Comparison of ENCODE assay signal across 28 mouse cellular contexts in genomic region chr10:53746039-53746438, GRCm38 (mm10). TPM values are rescaled to one million over a fixed set of nuclear protein-coding genes. Genes with fewer than 3 reads are reported as not detected.
A peak's percentile ranks its signal among the peaks of the same experiment; 100 is the strongest.
DNase-seq lines count a peak whose midpoint lies in the region; ATAC-seq and TF ChIP-seq lines count a peak whose summit lies in the region.
"Had no signal": no experiment of that assay in that cellular context is flagged by ENCODE, and none has a peak within 500 bp of the region (broad histone marks: within the 10 kb centered on the region; RNA-seq: fewer than 3 reads in every experiment).

No protein-coding gene starts in this region.

- WGBS in heart, postnatal 0 days: 62% methylated on average over 6 of the region's 6 CpGs
- 58% methylated on average over 6 of the region's 6 CpGs for WGBS in lung, postnatal 0 days
- 62% methylated on average over 6 of the region's 6 CpGs for WGBS in lung, adult 2 months

- 0 out of 2 replicates have a peak, but pooled peaks have one; percentile 15 for ATAC-seq in heart, postnatal 0 days (ENCODE audit: insufficient read depth, low read depth)
- peak; percentile 73 for ATAC-seq in lung, postnatal 0 days
- ATAC-seq: activated CD4-positive, CD25-positive, alpha-beta regulatory T cell, adult 4 months; CD4-positive, CD25-positive, alpha-beta regulatory T cell, adult 4 months; forebrain, embryonic 14.5 days; forebrain, embryonic 16.5 days; Patski had no signal

- TF ChIP-seq EP300 in heart, postnatal 0 days (IDR thresholded peaks at IDR 0.05; ENCODE audit: low read depth): no peak
- no peak for TF ChIP-seq EP300 in lung, postnatal 0 days (IDR thresholded peaks at IDR 0.05)

- no peak overlapping the region for H3K4me2 ChIP-seq in heart, postnatal 0 days (ENCODE audit: low read depth, low read length)
- H3K4me2 ChIP-seq in lung, postnatal 0 days (replicated peaks; ENCODE audit: low read depth, low read length): no peak overlapping the region
- H3K4me2 ChIP-seq: embryonic facial prominence, embryonic 13.5 days; embryonic facial prominence, embryonic 15.5 days; forebrain, embryonic 12.5 days had no signal

- no peaks in the 10 kb centered on the region for H3K36me3 ChIP-seq in heart, postnatal 0 days (replicated peaks; ENCODE audit: control insufficient read depth, insufficient read depth, low read length)
- no peaks in the 10 kb centered on the region for H3K36me3 ChIP-seq in lung, postnatal 0 days (ENCODE audit: insufficient read depth, low read length)
- H3K36me3 ChIP-seq: embryonic facial prominence, embryonic 13.5 days; embryonic facial prominence, embryonic 15.5 days; forebrain, embryonic 10.5 days; forebrain, embryonic 12.5 days; G1E had no signal

- no peaks in the 10 kb centered on the region; the same call in 1 of the 2 replicates for H3K4me1 ChIP-seq in heart, postnatal 0 days (ENCODE audit: control insufficient read depth, insufficient read depth)
- no peaks in the 10 kb centered on the region for H3K4me1 ChIP-seq in lung, postnatal 0 days (ENCODE audit: insufficient read depth, low read depth, low read length)
- H3K4me1 ChIP-seq in lung, adult 2 months (ENCODE audit: control insufficient read depth, insufficient read depth, low read length): peaks cover 3% of the 10 kb centered on the region; the same call in 1 of the 2 replicates

- no peak overlapping the region for H3K27ac ChIP-seq in heart, postnatal 0 days (ENCODE audit: low read depth)
- no peak overlapping the region for H3K27ac ChIP-seq in lung, postnatal 0 days (ENCODE audit: low read length)
- H3K27ac ChIP-seq: embryonic facial prominence, embryonic 13.5 days; embryonic facial prominence, embryonic 15.5 days; forebrain, embryonic 10.5 days; forebrain, embryonic 12.5 days had no signal

- H3K4me3 ChIP-seq in heart, postnatal 0 days (ENCODE audit: low read depth, low read length): no peak overlapping the region
- H3K4me3 ChIP-seq in lung, postnatal 0 days (ENCODE audit: low read depth, low read length): no peak overlapping the region
- no peak overlapping the region for H3K4me3 ChIP-seq in lung, adult 2 months (replicated peaks; ENCODE audit: extremely low read depth, low read depth, low read length)
- H3K4me3 ChIP-seq: embryonic facial prominence, embryonic 13.5 days; embryonic facial prominence, embryonic 15.5 days; erythroblast, embryonic 14.5 days; forebrain, embryonic 10.5 days; forebrain, embryonic 12.5 days had no signal

- no peaks in the 10 kb centered on the region for H3K27me3 ChIP-seq in heart, postnatal 0 days (ENCODE audit: control insufficient read depth, insufficient read depth, low read length)
- H3K27me3 ChIP-seq in lung, postnatal 0 days (replicated peaks; ENCODE audit: insufficient read depth, low read length): no peaks in the 10 kb centered on the region
- H3K27me3 ChIP-seq: CH12.LX; embryonic facial prominence, embryonic 15.5 days; Patski had no signal

- TF ChIP-seq CTCF in heart, postnatal 0 days (IDR thresholded peaks at IDR 0.05; ENCODE audit: low read depth): no peak
- no peak for TF ChIP-seq CTCF in lung, postnatal 0 days (IDR thresholded peaks at IDR 0.05)
- TF ChIP-seq CTCF in lung, adult 2 months (IDR thresholded peaks at IDR 0.05; ENCODE audit: insufficient read depth, low read length): no peak

- no peak overlapping the region for H3K9ac ChIP-seq in heart, postnatal 0 days (replicated peaks; ENCODE audit: low read depth, low read length)
- no peak overlapping the region for H3K9ac ChIP-seq in lung, postnatal 0 days (replicated peaks; ENCODE audit: low read depth)
- H3K9ac ChIP-seq: embryonic facial prominence, embryonic 13.5 days; embryonic facial prominence, embryonic 15.5 days; forebrain, embryonic 12.5 days had no signal

- DNase-seq in heart, postnatal 0 days (ENCODE audit: low spot score): no peak
- DNase-seq in heart, adult 8-10 months (ENCODE audit: low spot score): no peak
- DNase-seq in lung, postnatal 0 days (ENCODE audit: low spot score): peak; percentile 25
- DNase-seq in lung, adult 2 months: no peak
- peak; percentile 18 for DNase-seq in lung, postnatal 25 days (ENCODE audit: low spot score)
- DNase-seq in retina, embryonic 14.5 days (ENCODE audit: low spot score): no peak
- DNase-seq: adrenal gland, adult 8-10 months; adrenal gland, postnatal 14 days; adrenal gland, postnatal 36 days; B cell, adult 2 months; cerebellum, adult 11-12 months; cerebellum, adult 2 months; cerebellum, adult 9-10 months; cerebellum, postnatal 10 days; cerebellum, postnatal 36 days; embryo, embryonic 11 days had no signal

- TF ChIP-seq POLR2A in lung, adult 2 months (IDR thresholded peaks at IDR 0.05; ENCODE audit: borderline replicate concordance, extremely low read depth, low read depth, low read length): no peak

- H3K9me3 ChIP-seq in heart, postnatal 0 days (replicated peaks; ENCODE audit: control insufficient read depth, low read length): no peaks in the 10 kb centered on the region
- H3K9me3 ChIP-seq in lung, postnatal 0 days (ENCODE audit: low read length): no peaks in the 10 kb centered on the region
- H3K9me3 ChIP-seq: embryonic facial prominence, embryonic 13.5 days; embryonic facial prominence, embryonic 15.5 days; forebrain, embryonic 10.5 days; forebrain, embryonic 12.5 days had no signal

RNA-seq across cellular contexts. Expression of gene Fam184a, which starts 4.9 kb away (rescaled TPM):
- 2.3 and 3.4 TPM in 2 replicates for total RNA-seq in heart, postnatal 0 days (2014; rRNA removed; ENCODE audit: low replicate concordance)
- polyA plus RNA-seq in heart, postnatal 0 days (2015; fragmentation: Nextera tagmentation; extraction: Ambion mirVana): 3.2 and 5.0 TPM in 2 replicates
- 1 to 10 TPM in 1 of 4 experiments, under 1 TPM in 3; 0.40 to 2.0 (median 0.71) TPM for total RNA-seq in heart, adult 8-10 months (2022)
- polyA plus RNA-seq in lung, postnatal 0 days (2015; fragmentation: Nextera tagmentation; extraction: Ambion mirVana): 6.4 TPM in 2 replicates
- polyA plus RNA-seq in lung, adult 2 months (2012; rRNA removed): 2.8 and 4.1 TPM in 2 replicates
- total RNA-seq: CH12.LX, G1E had no signal
- polyA plus RNA-seq: activated CD4-positive, CD25-positive, alpha-beta regulatory T cell, adult 4 months; CD4-positive, CD25-positive, alpha-beta regulatory T cell, adult 4 months; erythroblast, embryonic 14.5 days; G1E had no signal

Comparison
In these comparisons a context has a peak if more than half of its experiments do, and no peak if none do; other contexts are left out.
1. DNase-seq: peak in lung, postnatal 0 days (single experiment) and lung, postnatal 25 days (single experiment); none in heart, postnatal 0 days (single experiment), heart, adult 8-10 months (single experiment), lung, adult 2 months (single experiment) and retina, embryonic 14.5 days (single experiment).